Mouse (Mus musculus) heart, postnatal 0 days (tissue): ENCODE data around the gene Bcam.

Experiments
- CTCF ChIP-seq: IDR thresholded peaks from 2 replicates; pipeline ENCODE4 v1.5.1; 2016; ENCODE audit warnings: antibody characterized with exemption, control low read depth, low read depth
- EP300 ChIP-seq: IDR thresholded peaks from 2 replicates; pipeline ENCODE4 v1.6.1; 2016; ENCODE audit warnings: antibody characterized with exemption, low read depth

DNA sequence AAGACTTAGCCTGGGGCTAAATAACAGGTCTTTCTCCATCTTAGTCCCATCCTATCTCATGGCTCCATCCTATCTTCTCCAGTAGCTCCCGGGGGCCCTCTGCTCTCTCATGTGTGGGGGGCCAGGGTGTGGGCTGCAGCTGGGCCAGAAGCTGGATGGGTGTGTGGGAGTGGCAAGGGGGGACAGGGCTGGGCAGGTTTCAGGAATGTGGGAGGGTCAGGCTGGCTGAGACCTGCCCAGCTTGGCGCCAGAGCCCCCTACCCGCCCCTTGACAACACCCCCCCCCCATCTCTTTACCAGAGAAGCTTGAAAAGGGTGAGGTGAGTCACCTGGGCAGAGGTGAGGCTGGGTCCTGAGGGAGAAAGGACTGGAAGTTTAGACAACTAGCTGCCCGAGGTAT, 1.8 kb downstream of the Bcam start:
- TF ChIP-seq CTCF = no peak
- no peak for TF ChIP-seq EP300
